In genomic region chr1:121528399-121528720, GRCm38 (mm10) we compare ENCODE assay signal across 8 mouse cellular contexts. TPM values are rescaled to one million over a fixed set of nuclear protein-coding genes. Genes with fewer than 3 reads are reported as not detected.
DNase-seq lines count a peak whose midpoint lies in the region; ATAC-seq and TF ChIP-seq lines count a peak whose summit lies in the region.

Htr5b (minus strand) TSS chr1:121528465.

- intact Hi-C loops in heart, postnatal 14 days (cut with DNase I), result no loop called here

- no peak for TF ChIP-seq CTCF in brain, embryonic 14.5 days (IDR thresholded peaks at IDR 0.05; ENCODE audit: borderline replicate concordance, extremely low read depth, insufficient read depth, insufficient read length)

- ATAC-seq in heart, embryonic 15.5 days (replicated peaks; ENCODE audit: insufficient number of reproducible peaks, insufficient read depth, low FRiP score, low read depth), result peak; percentile 69; the same call in 1 of the 2 replicates
- peak; percentile 89 for ATAC-seq in limb, embryonic 12.5 days (ENCODE audit: insufficient number of reproducible peaks, insufficient read depth, low FRiP score, low TSS enrichment, low read depth)

- peaks cover 42% of the 10 kb centered on the region for H3K27me3 ChIP-seq in heart, embryonic 15.5 days
- peaks cover 37% of the 10 kb centered on the region for H3K27me3 ChIP-seq in limb, embryonic 12.5 days

- no peaks in the 10 kb centered on the region for H3K36me3 ChIP-seq in heart, embryonic 15.5 days
- H3K36me3 ChIP-seq in limb, embryonic 12.5 days, result no peaks in the 10 kb centered on the region

- peaks cover 15% of the 10 kb centered on the region for H3K4me1 ChIP-seq in heart, embryonic 15.5 days (replicated peaks)
- H3K4me1 ChIP-seq in limb, embryonic 12.5 days (replicated peaks), result peaks cover 10% of the 10 kb centered on the region

- no peak for TF ChIP-seq POLR2A in brain, embryonic 14.5 days (IDR thresholded peaks at IDR 0.05; ENCODE audit: borderline replicate concordance, extremely low read depth, insufficient read depth, insufficient read length, poor library complexity, severe bottlenecking)

- no peak within 1 kb of the TSS for H3K27ac ChIP-seq in heart, embryonic 15.5 days
- H3K27ac ChIP-seq in limb, embryonic 12.5 days, result no peak within 1 kb of the TSS

- H3K9ac ChIP-seq in heart, embryonic 15.5 days, result no peak within 1 kb of the TSS
- no peak within 1 kb of the TSS for H3K9ac ChIP-seq in limb, embryonic 12.5 days (replicated peaks)

- DNase-seq in heart, postnatal 14 days, result no peak
- peak; percentile 78 for DNase-seq in brain, embryonic 14.5 days (ENCODE audit: low read depth)
- peak; percentile 14 for DNase-seq in gonadal fat pad, adult 2 months (ENCODE audit: low read depth)
- DNase-seq in retina, embryonic 14.5 days (ENCODE audit: low spot score), result peak; percentile 60
- DNase-seq in T-cell, adult 2 months (ENCODE audit: low spot score), result no peak
- no peak for DNase-seq in spleen, postnatal 14 days (ENCODE audit: low spot score in 2 of 2)

- H3K4me3 ChIP-seq in heart, embryonic 15.5 days, result peak within 1 kb of the TSS; percentile 41
- peak within 1 kb of the TSS; percentile 40 for H3K4me3 ChIP-seq in limb, embryonic 12.5 days (replicated peaks)

- H3K4me2 ChIP-seq in heart, embryonic 15.5 days, result peak within 1 kb of the TSS; percentile 73
- H3K4me2 ChIP-seq in limb, embryonic 12.5 days, result peak within 1 kb of the TSS; percentile 79

- WGBS in heart, embryonic 15.5 days, result 3% methylated on average over 11 of the region's 11 CpGs
- whole genome bisulfite sequencing in limb, embryonic 12.5 days, result 4% methylated on average over 11 of the region's 11 CpGs

- H3K9me3 ChIP-seq in heart, embryonic 15.5 days (replicated peaks), result no peaks in the 10 kb centered on the region
- H3K9me3 ChIP-seq in limb, embryonic 12.5 days, result no peaks in the 10 kb centered on the region

RNA-seq across cellular contexts. Expression of gene Htr5b, which starts in this region (rescaled TPM):
- polyA plus RNA-seq in heart, embryonic 15.5 days (2015; fragmentation: Nextera tagmentation; extraction: Ambion mirVana), result 0.06 TPM in 1 of 2 replicates, not detected in the other
- total RNA-seq in heart, postnatal 14 days (2021), result not detected
- polyA plus RNA-seq in brain, embryonic 14.5 days (2012; rRNA removed), result 0.55 and 0.88 TPM in 2 replicates
- 1.9 and 3.9 TPM in 2 replicates for polyA plus RNA-seq in gonadal fat pad, adult 2 months (2012; rRNA removed)
- polyA plus RNA-seq in limb, embryonic 12.5 days (2016; fragmentation: Nextera tagmentation; extraction: Ambion mirVana), result 0.89 and 0.95 TPM in 2 replicates

Comparison
In these comparisons a context has a peak if more than half of its experiments do, and no peak if none do; other contexts are left out.
1. Peak in ATAC-seq, H3K4me3 ChIP-seq and H3K4me2 ChIP-seq in heart, embryonic 15.5 days; RNA of the gene not detected or under 1 TPM.
2. Peak in DNase-seq in brain, embryonic 14.5 days; RNA of the gene not detected or under 1 TPM.
3. Peak in ATAC-seq, H3K4me3 ChIP-seq and H3K4me2 ChIP-seq in limb, embryonic 12.5 days; RNA of the gene not detected or under 1 TPM.
4. DNase-seq: peak in gonadal fat pad, adult 2 months (single experiment) and retina, embryonic 14.5 days (single experiment); none in heart, postnatal 14 days (0 of 2), T-cell, adult 2 months (single experiment) and spleen, postnatal 14 days (0 of 2).